Mouse (Mus musculus): ENCODE data around the gene Zfp683. TPM values are rescaled to one million over a fixed set of nuclear protein-coding genes. Genes with fewer than 3 reads are reported as not detected.

Zfp683 gene
- polyA plus RNA-seq (2015; fragmentation: Nextera tagmentation; extraction: Ambion mirVana) = not detected in 2 replicates

GRCm38 (mm10) chr4:134053538-134053937, at the start of gene Zfp683:
Zfp683 (plus strand) TSS chr4:134053838.
- Histone ChIP-seq H3K9ac (no peak within 1 kb of the TSS), H3K36me3 (replicated peaks) (no peaks in the 10 kb centered on the region), H3K4me3 (replicated peaks) (no peak within 1 kb of the TSS), H3K4me1 (replicated peaks) (0 out of 2 replicates have a peak, but pooled peaks cover 8% of the 10 kb centered on the region), H3K27ac (replicated peaks) (no peak within 1 kb of the TSS), H3K27me3 (peaks cover 10% of the 10 kb centered on the region), H3K4me2 (no peak within 1 kb of the TSS), H3K9me3 (replicated peaks) (no peaks in the 10 kb centered on the region)
- 46% methylated on average over 3 of the region's 3 CpGs for whole genome bisulfite sequencing (ENCODE audit: insufficient replicate concordance)
- ATAC-seq (ENCODE audit: insufficient read depth) = no peak

GRCm38 (mm10) chr4:134005581-134006358, 47.9 kb upstream of the Zfp683 start:
- no peak overlapping the region for H3K9ac ChIP-seq
- H3K36me3 ChIP-seq (replicated peaks) = no peaks in the 10 kb centered on the region
- H3K4me2 ChIP-seq = no peak overlapping the region
- H3K4me1 ChIP-seq (replicated peaks) = peaks cover 10% of the 10 kb centered on the region
- H3K27me3 ChIP-seq = no peaks in the 10 kb centered on the region
- H3K9me3 ChIP-seq (replicated peaks) = no peaks in the 10 kb centered on the region
- H3K27ac ChIP-seq (replicated peaks) = no peak overlapping the region
- no peak for ATAC-seq (ENCODE audit: insufficient read depth)
- WGBS (ENCODE audit: insufficient replicate concordance) = 58% methylated on average over 12 of the region's 12 CpGs
- H3K4me3 ChIP-seq (replicated peaks) = no peak overlapping the region

DNA sequence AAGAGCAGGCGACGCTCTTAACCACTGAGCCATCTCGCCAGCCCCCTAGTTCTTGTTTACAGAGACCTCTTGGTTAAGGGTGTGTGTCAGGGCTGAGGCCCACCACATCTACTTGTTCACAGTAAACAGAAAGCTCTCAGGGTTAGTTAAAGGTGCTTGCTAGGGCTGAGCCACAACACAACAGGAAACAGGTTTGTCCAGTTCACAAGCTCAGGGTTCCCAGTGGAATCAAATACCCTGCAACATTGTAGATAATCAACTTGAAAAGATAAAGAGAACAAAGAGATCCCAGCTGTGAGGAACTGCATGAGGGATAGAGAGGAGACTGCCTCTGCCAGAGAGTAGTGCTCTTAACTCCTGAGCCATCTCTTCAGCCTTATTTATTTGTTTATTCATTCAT, 46.8 kb upstream of the Zfp683 start:
- H3K27ac ChIP-seq (replicated peaks) = no peak overlapping the region
- no peak overlapping the region for H3K4me3 ChIP-seq (replicated peaks)
- H3K9ac ChIP-seq = no peak overlapping the region
- H3K9me3 ChIP-seq (replicated peaks) = no peaks in the 10 kb centered on the region
- ATAC-seq (ENCODE audit: insufficient read depth) = no peak
- WGBS (ENCODE audit: insufficient replicate concordance) = 71% methylated on average over 3 of the region's 3 CpGs
- H3K4me2 ChIP-seq = no peak overlapping the region
- H3K27me3 ChIP-seq = peaks cover 9% of the 10 kb centered on the region; the same call in 1 of the 2 replicates
- H3K36me3 ChIP-seq (replicated peaks) = no peaks in the 10 kb centered on the region
- H3K4me1 ChIP-seq (replicated peaks) = peaks cover 6% of the 10 kb centered on the region

DNA sequence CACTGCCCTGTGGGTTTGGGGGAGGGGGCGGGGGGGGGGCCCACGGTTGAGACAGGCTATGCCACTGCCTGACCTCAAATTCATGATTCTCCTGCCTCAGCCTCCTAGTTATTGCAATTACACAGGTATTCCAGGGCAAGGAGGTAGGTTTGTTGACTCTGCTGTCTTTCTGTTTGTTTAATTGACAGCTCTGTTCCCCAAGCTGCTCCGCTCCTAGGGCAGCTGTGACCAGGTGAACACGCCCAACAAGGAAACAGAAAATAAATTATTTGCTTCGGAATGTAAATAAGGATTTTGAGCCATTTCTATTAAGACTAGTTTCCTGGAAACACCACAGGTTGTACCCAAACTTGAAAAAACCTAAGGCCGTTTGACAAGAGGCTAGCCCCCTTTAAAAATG, 43.9 kb upstream of the Zfp683 start:
- H3K9ac ChIP-seq = no peak overlapping the region

GRCm38 (mm10) chr4:134011450-134012414, 41.9 kb upstream of the Zfp683 start:
- no peaks in the 10 kb centered on the region for H3K9me3 ChIP-seq (replicated peaks)
- no peak overlapping the region for H3K27ac ChIP-seq (replicated peaks)
- 14% methylated on average over 16 of the region's 16 CpGs for WGBS (ENCODE audit: insufficient replicate concordance)
- H3K27me3 ChIP-seq = peaks cover 54% of the 10 kb centered on the region
- peaks cover 8% of the 10 kb centered on the region; the same call in 1 of the 2 replicates for H3K4me1 ChIP-seq (replicated peaks)
- H3K36me3 ChIP-seq (replicated peaks) = no peaks in the 10 kb centered on the region
- H3K4me3 ChIP-seq (replicated peaks) = peak overlapping the region; percentile 17; the same call in 1 of the 2 replicates
- 0 out of 2 replicates have a peak overlapping the region, but pooled peaks have one; percentile 13 for H3K4me2 ChIP-seq
- H3K9ac ChIP-seq = no peak overlapping the region
- ATAC-seq (ENCODE audit: insufficient read depth) = no peak

More for the DNA sequence above, 43.9 kb upstream of the Zfp683 start:
- H3K36me3 ChIP-seq (replicated peaks) = no peaks in the 10 kb centered on the region
- H3K4me3 ChIP-seq (replicated peaks) = no peak overlapping the region
- peaks cover 34% of the 10 kb centered on the region for H3K27me3 ChIP-seq
- 50% methylated on average over 6 of the region's 6 CpGs for WGBS (ENCODE audit: insufficient replicate concordance)
- no peak for ATAC-seq (ENCODE audit: insufficient read depth)
- no peaks in the 10 kb centered on the region for H3K9me3 ChIP-seq (replicated peaks)
- H3K27ac ChIP-seq (replicated peaks) = no peak overlapping the region
- H3K4me1 ChIP-seq (replicated peaks) = peaks cover 8% of the 10 kb centered on the region; the same call in 1 of the 2 replicates
- no peak overlapping the region for H3K4me2 ChIP-seq

- ATAC-seq (ENCODE audit: insufficient read depth) = no peak
- H3K36me3 ChIP-seq (replicated peaks) = no peaks in the 10 kb centered on the region
- H3K9ac ChIP-seq = no peak overlapping the region
- peaks cover 67% of the 10 kb centered on the region for H3K27me3 ChIP-seq
- no peak overlapping the region for H3K4me3 ChIP-seq (replicated peaks)
- WGBS (ENCODE audit: insufficient replicate concordance) = 47% methylated on average over 12 of the region's 12 CpGs
- no peak overlapping the region for H3K4me2 ChIP-seq
- no peak overlapping the region for H3K27ac ChIP-seq (replicated peaks)
- no peaks in the 10 kb centered on the region for H3K9me3 ChIP-seq (replicated peaks)
- peaks cover 14% of the 10 kb centered on the region for H3K4me1 ChIP-seq (replicated peaks)
Observed at GRCm38 (mm10) chr4:134012858-134013528, 40.6 kb upstream of the Zfp683 start.

GRCm38 (mm10) chr4:134016208-134016607, 37.4 kb upstream of the Zfp683 start:
- H3K27ac ChIP-seq (replicated peaks) = no peak overlapping the region
- H3K9me3 ChIP-seq (replicated peaks) = no peaks in the 10 kb centered on the region
- no peak overlapping the region for H3K4me3 ChIP-seq (replicated peaks)
- no peak overlapping the region for H3K4me2 ChIP-seq
- 16% methylated on average over 7 of the region's 7 CpGs for WGBS (ENCODE audit: insufficient replicate concordance)
- H3K36me3 ChIP-seq (replicated peaks) = no peaks in the 10 kb centered on the region
- peaks cover 96% of the 10 kb centered on the region for H3K27me3 ChIP-seq
- ATAC-seq (ENCODE audit: insufficient read depth) = no peak
- peaks cover 22% of the 10 kb centered on the region for H3K4me1 ChIP-seq (replicated peaks)
- no peak overlapping the region for H3K9ac ChIP-seq

- Histone ChIP-seq H3K27me3 (peaks cover 90% of the 10 kb centered on the region), H3K4me2 (no peak overlapping the region), H3K4me3 (replicated peaks) (no peak overlapping the region), H3K36me3 (replicated peaks) (no peaks in the 10 kb centered on the region), H3K27ac (replicated peaks) (no peak overlapping the region), H3K9me3 (replicated peaks) (no peaks in the 10 kb centered on the region), H3K4me1 (replicated peaks) (peaks cover 17% of the 10 kb centered on the region), H3K9ac (no peak overlapping the region)
- 4% methylated on average over 8 of the region's 8 CpGs for WGBS (ENCODE audit: insufficient replicate concordance)
- no peak for ATAC-seq (ENCODE audit: insufficient read depth)
Observed at GRCm38 (mm10) chr4:134016767-134017166, 36.9 kb upstream of the Zfp683 start.

GRCm38 (mm10) chr4:134017201-134017865, 36.3 kb upstream of the Zfp683 start:
- Histone ChIP-seq H3K27ac (replicated peaks) (no peak overlapping the region), H3K4me2 (peak overlapping the region; percentile 55), H3K9ac (no peak overlapping the region), H3K27me3 (peaks cover 86% of the 10 kb centered on the region), H3K36me3 (replicated peaks) (no peaks in the 10 kb centered on the region), H3K9me3 (replicated peaks) (no peaks in the 10 kb centered on the region), H3K4me3 (replicated peaks) (peak overlapping the region; percentile 25; the same call in 1 of the 2 replicates), H3K4me1 (replicated peaks) (peaks cover 15% of the 10 kb centered on the region)
- ATAC-seq (ENCODE audit: insufficient read depth) = no peak
- WGBS (ENCODE audit: insufficient replicate concordance) = 7% methylated on average over 21 of the region's 21 CpGs

- Histone ChIP-seq H3K27me3 (peaks cover 78% of the 10 kb centered on the region), H3K4me2 (peak overlapping the region; percentile 55), H3K4me1 (replicated peaks) (peaks cover 15% of the 10 kb centered on the region), H3K27ac (replicated peaks) (no peak overlapping the region), H3K9me3 (replicated peaks) (no peaks in the 10 kb centered on the region), H3K4me3 (replicated peaks) (peak overlapping the region; percentile 25), H3K9ac (no peak overlapping the region), H3K36me3 (replicated peaks) (no peaks in the 10 kb centered on the region)
- WGBS (ENCODE audit: insufficient replicate concordance) = under 1% methylated on average over 46 of the region's 46 CpGs
- ATAC-seq (ENCODE audit: insufficient read depth) = no peak
Observed at GRCm38 (mm10) chr4:134018038-134018778, 35.4 kb upstream of the Zfp683 start.

Data from liver, embryonic 15.5 days (tissue).